In genomic region chr9:78107582-78107911, GRCm38 (mm10) we compare ENCODE assay signal across 8 mouse cellular contexts. TPM values are rescaled to one million over a fixed set of nuclear protein-coding genes. Genes with fewer than 3 reads are reported as not detected.
DNase-seq lines count a peak whose midpoint lies in the region; ATAC-seq and TF ChIP-seq lines count a peak whose summit lies in the region.

No protein-coding gene starts in this region.

- H3K27me3 ChIP-seq in embryonic facial prominence, embryonic 10.5 days (replicated peaks; ENCODE audit: low read depth, poor library complexity, severe bottlenecking), result no peaks in the 10 kb centered on the region
- no peaks in the 10 kb centered on the region for H3K27me3 ChIP-seq in intestine, embryonic 14.5 days (replicated peaks; ENCODE audit: control insufficient read depth, insufficient read depth, low read length)
- H3K27me3 ChIP-seq in midbrain, postnatal 0 days (ENCODE audit: insufficient read depth, low read length), result no peaks in the 10 kb centered on the region

- H3K9ac ChIP-seq in intestine, embryonic 14.5 days (ENCODE audit: low read length), result peak overlapping the region; percentile 84
- H3K9ac ChIP-seq in midbrain, postnatal 0 days (replicated peaks; ENCODE audit: low read length, poor library complexity, severe bottlenecking), result peak overlapping the region; percentile 82; the same call in 1 of the 2 replicates

- no peak for TF ChIP-seq CTCF in layer of hippocampus, adult 2 months (conservative IDR thresholded peaks at IDR 0.05)
- no peak for TF ChIP-seq CTCF in midbrain, postnatal 0 days (IDR thresholded peaks at IDR 0.05)

- H3K9me3 ChIP-seq in embryonic facial prominence, embryonic 10.5 days, result no peaks in the 10 kb centered on the region
- H3K9me3 ChIP-seq in intestine, embryonic 14.5 days (ENCODE audit: control insufficient read depth, low read length), result no peaks in the 10 kb centered on the region
- no peaks in the 10 kb centered on the region for H3K9me3 ChIP-seq in midbrain, postnatal 0 days (ENCODE audit: low read length)

- H3K4me2 ChIP-seq in intestine, embryonic 14.5 days (ENCODE audit: low read length), result peak overlapping the region; percentile 80
- H3K4me2 ChIP-seq in midbrain, postnatal 0 days (ENCODE audit: low read depth, low read length, poor library complexity, severe bottlenecking), result peak overlapping the region; percentile 69

- H3K4me1 ChIP-seq in embryonic facial prominence, embryonic 10.5 days, result peaks cover 24% of the 10 kb centered on the region
- peaks cover 31% of the 10 kb centered on the region for H3K4me1 ChIP-seq in intestine, embryonic 14.5 days (replicated peaks; ENCODE audit: control insufficient read depth, insufficient read depth, low read length)
- H3K4me1 ChIP-seq in midbrain, postnatal 0 days (ENCODE audit: insufficient read depth, low read length), result peaks cover 8% of the 10 kb centered on the region

- no peak for DNase-seq in layer of hippocampus, adult 2 months (ENCODE audit: low spot score in 2 of 2)
- no peak for DNase-seq in layer of hippocampus, adult 11-12 months (ENCODE audit: low spot score)
- DNase-seq in embryonic facial prominence, embryonic 10.5 days (ENCODE audit: low spot score), result no peak
- no peak for DNase-seq in intestine, embryonic 14.5 days (ENCODE audit: low spot score)
- no peak for DNase-seq in midbrain, postnatal 0 days (ENCODE audit: low spot score)
- DNase-seq in cerebellum, adult 11-12 months, result no peak
- DNase-seq in thymus, postnatal 25 days, result no peak
- no peak for DNase-seq in layer of hippocampus, adult 9-10 months (ENCODE audit: low spot score)

- peaks cover 7% of the 10 kb centered on the region for H3K36me3 ChIP-seq in embryonic facial prominence, embryonic 10.5 days (replicated peaks)
- H3K36me3 ChIP-seq in intestine, embryonic 14.5 days (ENCODE audit: control insufficient read depth, insufficient read depth, low read length), result peaks cover 22% of the 10 kb centered on the region; the same call in 1 of the 2 replicates
- no peaks in the 10 kb centered on the region for H3K36me3 ChIP-seq in midbrain, postnatal 0 days (ENCODE audit: insufficient read depth, low read length)

- ATAC-seq in intestine, embryonic 14.5 days (replicated peaks; ENCODE audit: low FRiP score, low TSS enrichment, low read depth), result no peak
- no peak for ATAC-seq in midbrain, postnatal 0 days (ENCODE audit: low FRiP score)

- WGBS in embryonic facial prominence, embryonic 10.5 days, result 30% methylated on average over 6 of the region's 6 CpGs
- 17% methylated on average over 6 of the region's 6 CpGs for WGBS in intestine, embryonic 14.5 days
- 24% methylated on average over 6 of the region's 6 CpGs for WGBS in midbrain, postnatal 0 days

- peak overlapping the region; percentile 99 for H3K27ac ChIP-seq in layer of hippocampus, adult 2 months
- H3K27ac ChIP-seq in embryonic facial prominence, embryonic 10.5 days (replicated peaks), result peak overlapping the region; percentile 93; the same call in 1 of the 2 replicates
- H3K27ac ChIP-seq in intestine, embryonic 14.5 days (ENCODE audit: low read depth), result peak overlapping the region; percentile 89
- peak overlapping the region; percentile 86 for H3K27ac ChIP-seq in midbrain, postnatal 0 days (ENCODE audit: low read depth, low read length)

- H3K4me3 ChIP-seq in layer of hippocampus, adult 2 months, result peak overlapping the region; percentile 99
- H3K4me3 ChIP-seq in embryonic facial prominence, embryonic 10.5 days, result peak overlapping the region; percentile 97
- H3K4me3 ChIP-seq in intestine, embryonic 14.5 days (ENCODE audit: low read depth, low read length), result peak overlapping the region; percentile 83
- H3K4me3 ChIP-seq in midbrain, postnatal 0 days (ENCODE audit: low read depth, low read length), result peak overlapping the region; percentile 79

RNA-seq across cellular contexts. Expression of gene Fbxo9, which starts 1.3 kb away (rescaled TPM):
- total RNA-seq in layer of hippocampus, adult 2 months (2021), result 10 to 100 TPM; 86.6 to 86.7 TPM
- polyA plus RNA-seq in embryonic facial prominence, embryonic 10.5 days (2016; fragmentation: Nextera tagmentation; extraction: Ambion mirVana), result 22.9 and 24.7 TPM in 2 replicates
- polyA plus RNA-seq in intestine, embryonic 14.5 days (2014; fragmentation: Nextera tagmentation; extraction: Ambion mirVana), result 35.3 and 43.0 TPM in 2 replicates
- 94.6 and 115 TPM in 2 replicates for total RNA-seq in midbrain, postnatal 0 days (2014; rRNA removed)
- 84.8 and 89.9 TPM in 2 replicates for polyA plus RNA-seq in midbrain, postnatal 0 days (2015; fragmentation: Nextera tagmentation; extraction: Ambion mirVana)

RNA-seq across cellular contexts. Expression of gene Ick, which starts 1.4 kb away (rescaled TPM):
- 10 to 100 TPM; 18.3 to 20.6 TPM for total RNA-seq in layer of hippocampus, adult 2 months (2021)
- polyA plus RNA-seq in embryonic facial prominence, embryonic 10.5 days (2016; fragmentation: Nextera tagmentation; extraction: Ambion mirVana), result 38.1 and 40.6 TPM in 2 replicates
- polyA plus RNA-seq in intestine, embryonic 14.5 days (2014; fragmentation: Nextera tagmentation; extraction: Ambion mirVana), result 25.7 TPM in 2 replicates
- total RNA-seq in midbrain, postnatal 0 days (2014; rRNA removed), result 52.2 and 56.0 TPM in 2 replicates
- polyA plus RNA-seq in midbrain, postnatal 0 days (2015; fragmentation: Nextera tagmentation; extraction: Ambion mirVana), result 31.3 and 34.6 TPM in 2 replicates

RNA-seq across cellular contexts. Expression of gene Gcm1, which starts 55.8 kb away (rescaled TPM):
- not detected for total RNA-seq in layer of hippocampus, adult 2 months (2021)
- polyA plus RNA-seq in embryonic facial prominence, embryonic 10.5 days (2016; fragmentation: Nextera tagmentation; extraction: Ambion mirVana), result 0.09 TPM in 1 of 2 replicates, not detected in the other
- polyA plus RNA-seq in intestine, embryonic 14.5 days (2014; fragmentation: Nextera tagmentation; extraction: Ambion mirVana), result not detected in 2 replicates
- total RNA-seq in midbrain, postnatal 0 days (2014; rRNA removed), result not detected in 2 replicates
- polyA plus RNA-seq in midbrain, postnatal 0 days (2015; fragmentation: Nextera tagmentation; extraction: Ambion mirVana), result not detected in 2 replicates
